Mouse (Mus musculus) embryonic stem cell, embryonic (primary cell): Measurements from ENCODE around the gene Slc22a15.

Experiments
- CTCF ChIA-PET, 4 experiments: fragments of 300-600 bp in 2 of 4; fragments of 350-600 bp in 2 of 4; sonication (Branson Sonifier 250); formaldehyde crosslinking; loops; one replicate each; lab custom pipeline; 2022; ENCODE audit warnings: inconsistent platforms in 2 of 4; lab: Charles Lee
- POLR2A ChIA-PET, 4 experiments: fragments of 300-600 bp in 2 of 4; fragments of 350-600 bp in 2 of 4; sonication (Branson Sonifier 250); formaldehyde crosslinking; loops; one replicate each; lab custom pipeline; 2022; ENCODE audit warnings: antibody characterized with exemption in 4 of 4, inconsistent platforms in 1 of 4; lab: Charles Lee

Gene Slc22a15

DNA sequence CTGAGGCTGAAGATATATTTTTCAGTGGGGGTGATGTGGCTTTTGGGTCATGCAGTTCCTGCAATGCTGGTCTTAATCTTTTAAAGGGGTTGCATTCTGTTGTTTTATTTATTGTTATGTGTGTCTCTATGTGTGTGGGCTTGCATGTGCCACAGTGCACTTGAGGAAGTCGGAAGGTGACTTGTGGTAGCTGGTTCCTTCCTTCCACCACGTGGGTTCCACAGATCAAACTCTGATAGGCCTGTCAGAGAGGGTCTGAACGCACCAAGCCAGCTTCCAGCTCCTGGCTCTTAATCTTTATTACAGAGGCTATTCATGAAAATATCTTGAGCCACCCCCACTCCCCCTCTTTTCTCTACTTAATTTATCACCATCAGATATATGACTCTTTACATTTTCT lies 40.4 kb downstream of the Slc22a15 start:
- ChIA-PET CTCF (interaction anchor here in 1 of 4 experiments (0.6 kb wide), 1 partner anchor 82 kb away, joined by 4 read pairs; no protein-coding TSS in a partner anchor), POLR2A (no interaction called here)

DNA sequence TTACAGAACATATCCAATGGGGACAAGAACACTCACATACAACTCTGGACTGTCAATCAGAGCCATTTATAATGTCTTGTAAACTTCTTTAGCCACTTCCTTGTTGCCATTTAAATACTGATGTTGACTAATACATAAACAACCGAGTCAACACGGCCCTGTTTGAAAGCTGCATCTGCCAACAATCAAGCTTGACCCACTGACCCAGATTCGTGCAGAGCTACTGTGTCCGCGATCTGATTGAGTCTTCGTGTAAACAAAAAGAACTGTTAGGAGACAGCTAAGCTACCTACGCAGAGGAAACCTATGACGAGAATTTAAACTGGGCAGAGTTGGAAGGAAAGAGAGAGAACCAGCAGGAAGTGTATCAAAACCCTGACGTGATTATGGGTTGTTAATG lies 42.5 kb downstream of the Slc22a15 start:
- CTCF ChIA-PET = interaction anchor here in 1 of 4 experiments (1.0 kb wide), 1 partner anchor 18 kb away, joined by 3 read pairs; no protein-coding TSS in a partner anchor
- POLR2A ChIA-PET = interaction anchor here in 2 of 4 experiments (0.6 to 0.7 kb wide), 2 partner anchors 314 to 424 kb away, joined by 3 read pairs; no protein-coding TSS in a partner anchor

DNA sequence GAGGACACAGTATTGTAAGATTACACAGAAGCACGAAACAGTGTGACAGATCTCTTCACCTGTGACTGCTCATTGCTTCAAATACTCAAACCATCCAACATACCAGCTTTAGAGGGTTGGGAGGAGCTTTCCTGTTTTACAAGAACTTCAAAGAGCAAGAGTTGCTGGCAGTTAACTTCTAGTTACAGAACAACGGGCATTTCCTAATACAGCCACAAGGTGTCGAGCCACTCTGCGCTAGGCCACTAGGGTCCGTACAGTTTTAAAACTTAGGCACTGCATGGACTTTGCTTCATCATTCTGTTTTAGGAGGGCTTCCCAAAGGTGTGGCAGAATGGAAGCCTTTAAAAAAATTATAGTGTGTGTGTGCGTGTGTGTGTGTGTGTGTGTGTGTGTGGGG lies 43.4 kb downstream of the Slc22a15 start:
- ChIA-PET CTCF (interaction anchor here in 3 of 4 experiments (0.6 to 1.4 kb wide), 3 partner anchors 43 to 216 kb away, joined by 3 read pairs; no protein-coding TSS in a partner anchor), POLR2A (interaction anchor here in 2 of 4 experiments (0.6 to 1.5 kb wide), 4 partner anchors 13 to 425 kb away, joined by 3 read pairs; no protein-coding TSS in a partner anchor)

DNA sequence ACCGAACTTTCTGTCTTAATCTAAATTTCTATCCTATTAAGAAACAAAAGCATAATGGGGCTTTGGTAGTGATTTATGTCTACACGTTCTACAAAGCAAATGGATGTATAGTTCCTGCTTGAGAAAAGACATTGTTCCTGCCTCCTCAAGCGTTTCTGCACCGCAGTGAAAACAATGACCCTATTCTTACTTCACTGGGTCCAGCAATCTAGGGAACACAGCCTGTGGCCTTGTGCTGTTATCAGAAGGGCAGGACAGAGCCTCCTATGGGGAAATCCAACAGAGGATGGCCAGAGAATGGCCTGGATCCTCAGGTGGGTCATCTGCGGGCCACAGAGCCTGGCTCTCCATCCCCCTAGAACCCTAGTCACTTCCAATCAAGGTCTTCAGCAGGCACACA lies 46.1 kb downstream of the Slc22a15 start:
- CTCF ChIA-PET = no interaction called here
- POLR2A ChIA-PET = interaction anchor here in 1 of 4 experiments (0.5 kb wide), 1 partner anchor 43 kb away, joined by 3 read pairs; no protein-coding TSS in a partner anchor

DNA sequence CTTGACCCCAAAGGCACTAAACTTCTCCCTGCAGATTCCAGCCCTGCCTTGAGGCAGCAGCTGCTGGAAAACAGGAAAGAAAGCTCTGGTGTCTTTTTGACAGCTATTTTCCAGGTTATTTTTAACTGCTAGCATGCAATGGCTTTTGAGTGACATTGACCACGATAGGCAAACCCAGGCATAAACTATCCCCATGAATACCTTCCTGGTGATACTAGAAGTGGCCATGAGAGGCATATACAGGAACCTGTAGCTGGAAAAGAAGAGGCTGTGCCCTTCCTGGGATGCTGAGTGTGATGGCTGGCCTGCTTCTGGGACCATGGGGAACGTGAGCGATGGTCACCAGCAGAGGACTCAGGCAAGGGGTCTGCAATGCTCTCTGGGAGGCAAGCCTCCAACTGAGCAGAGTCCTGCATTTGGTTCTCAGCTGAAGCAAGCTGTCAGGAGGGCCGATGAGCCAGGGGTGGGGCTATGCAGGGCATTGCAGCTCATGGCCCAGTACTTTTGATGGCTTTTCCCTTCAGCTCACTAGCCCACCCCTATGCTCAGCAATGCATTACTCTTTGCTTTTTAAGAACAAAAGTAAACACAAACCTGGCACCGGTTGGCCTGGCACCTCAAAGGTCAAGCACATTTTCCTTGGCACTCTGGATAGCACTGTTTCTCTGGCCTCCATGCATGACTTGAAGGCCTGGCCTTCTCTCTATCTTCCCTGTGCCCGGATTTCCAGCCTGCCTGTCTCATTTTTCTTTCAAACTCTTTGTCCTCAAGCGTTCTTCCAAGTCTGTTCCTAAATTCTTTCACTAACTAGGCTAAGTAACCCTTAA lies 47.6 kb downstream of the Slc22a15 start:
- ChIA-PET POLR2A (no interaction called here), CTCF (no interaction called here)

DNA sequence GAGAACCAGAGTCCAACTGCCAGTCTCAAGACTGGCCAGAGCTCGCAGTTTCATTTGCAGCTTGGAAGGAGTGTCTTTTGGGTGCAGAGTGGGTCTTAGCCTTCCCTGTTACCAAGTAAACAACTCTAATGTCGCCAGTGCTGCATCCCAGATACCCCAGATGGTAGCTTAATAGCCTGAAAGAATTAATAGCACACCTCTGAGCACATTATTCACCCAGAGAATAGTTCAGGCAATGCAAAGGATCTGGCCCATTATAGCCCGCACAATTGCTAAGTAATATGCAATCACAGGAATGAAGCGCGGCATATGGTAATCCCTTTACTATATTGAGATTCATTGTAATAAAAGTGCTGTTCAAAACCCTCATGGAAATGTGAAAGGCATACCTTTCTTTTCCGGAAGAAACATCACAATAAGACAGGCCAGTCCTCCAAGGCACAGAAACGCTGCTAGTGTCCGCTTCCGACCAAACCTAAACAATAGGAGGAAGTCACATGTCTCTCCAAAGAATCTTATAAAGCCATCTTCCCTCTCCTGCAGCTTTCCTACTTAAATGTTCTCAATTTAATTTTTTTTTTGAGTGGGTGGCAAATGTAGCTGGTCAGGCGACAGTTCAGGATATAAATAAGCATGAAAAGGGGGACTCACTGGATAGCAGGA lies 48.9 kb downstream of the Slc22a15 start:
- CTCF ChIA-PET = interaction anchor here in 2 of 4 experiments (1.5 to 1.6 kb wide), 2 partner anchors 36 to 381 kb away, joined by 3 to 4 read pairs; no protein-coding TSS in a partner anchor
- POLR2A ChIA-PET = no interaction called here

DNA sequence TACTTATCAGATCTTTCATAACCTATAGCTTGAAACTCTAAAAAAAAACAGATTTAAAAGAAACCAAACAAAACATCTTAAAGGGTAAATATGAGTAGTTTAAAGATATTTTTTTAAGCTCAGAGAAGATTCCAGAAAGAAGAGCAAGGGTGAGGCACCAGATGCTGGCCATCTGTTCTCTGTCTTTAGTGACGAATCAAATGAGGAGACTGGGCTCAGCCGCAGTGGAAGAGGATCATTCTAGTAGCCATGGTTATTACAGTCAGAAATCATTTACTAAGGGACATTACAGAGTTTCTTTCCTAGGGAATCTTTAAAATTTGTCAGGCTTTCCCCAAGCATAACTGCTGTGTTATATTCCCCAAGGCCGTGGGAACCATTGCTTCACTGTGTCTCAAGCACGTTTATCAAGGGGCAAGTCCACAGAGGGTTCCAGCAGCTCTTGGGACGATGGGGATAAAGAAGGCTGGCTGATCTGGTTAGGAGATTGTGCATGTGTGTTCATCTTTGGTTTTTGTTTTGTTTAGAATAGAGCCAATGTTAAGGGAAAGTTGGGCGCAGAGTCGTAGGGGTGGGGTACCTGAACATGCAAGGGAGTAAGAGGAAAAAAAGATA lies 51.1 kb downstream of the Slc22a15 start:
- POLR2A ChIA-PET = no interaction called here

DNA sequence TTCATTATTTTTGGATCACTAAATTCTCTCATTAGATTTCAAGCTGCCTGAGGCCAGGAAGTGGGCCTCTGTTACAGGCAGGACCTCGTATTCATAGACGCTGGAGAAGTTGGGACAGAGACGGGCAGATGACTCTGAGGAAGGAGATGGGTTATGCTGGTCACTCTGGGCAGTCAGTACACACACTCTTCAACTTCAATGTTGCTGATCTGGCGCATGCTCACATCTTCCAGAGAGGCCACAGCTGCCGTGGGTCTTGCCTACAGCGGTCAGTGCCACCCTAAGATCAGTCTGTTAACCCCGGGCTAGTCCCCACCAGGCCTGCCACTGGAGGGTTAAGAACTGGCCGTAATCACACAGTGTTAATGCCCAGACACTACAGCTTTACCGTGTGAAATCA lies 52.3 kb downstream of the Slc22a15 start:
- CTCF ChIA-PET = no interaction called here
- POLR2A ChIA-PET = no interaction called here

More for the DNA sequence above, 51.1 kb downstream of the Slc22a15 start:
- CTCF ChIA-PET = no interaction called here

DNA sequence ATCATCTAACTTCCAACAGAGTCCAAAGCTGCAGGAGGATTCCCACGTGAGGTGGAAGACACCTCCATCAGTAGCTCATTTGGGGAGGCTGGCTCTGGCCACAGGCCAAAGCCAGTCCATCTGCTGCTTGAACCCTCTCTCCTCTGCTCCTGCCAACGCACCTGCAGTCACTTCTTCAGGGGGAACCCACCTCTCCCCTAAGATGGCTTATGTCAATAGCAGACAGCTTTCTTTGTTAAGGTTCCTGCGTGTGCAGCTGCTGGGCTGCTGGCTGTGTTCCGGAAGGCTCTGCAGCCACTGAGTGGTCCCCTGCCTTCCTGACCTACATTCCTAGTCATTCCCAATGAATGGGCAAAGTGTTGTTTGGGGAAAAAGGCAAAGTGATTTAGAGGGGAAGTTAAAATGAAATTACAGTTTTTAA lies 57.2 kb downstream of the Slc22a15 start:
- ChIA-PET POLR2A (interaction anchor here in 1 of 4 experiments (1.5 kb wide), 1 partner anchor 13 kb away, joined by 3 read pairs; no protein-coding TSS in a partner anchor), CTCF (no interaction called here)

DNA sequence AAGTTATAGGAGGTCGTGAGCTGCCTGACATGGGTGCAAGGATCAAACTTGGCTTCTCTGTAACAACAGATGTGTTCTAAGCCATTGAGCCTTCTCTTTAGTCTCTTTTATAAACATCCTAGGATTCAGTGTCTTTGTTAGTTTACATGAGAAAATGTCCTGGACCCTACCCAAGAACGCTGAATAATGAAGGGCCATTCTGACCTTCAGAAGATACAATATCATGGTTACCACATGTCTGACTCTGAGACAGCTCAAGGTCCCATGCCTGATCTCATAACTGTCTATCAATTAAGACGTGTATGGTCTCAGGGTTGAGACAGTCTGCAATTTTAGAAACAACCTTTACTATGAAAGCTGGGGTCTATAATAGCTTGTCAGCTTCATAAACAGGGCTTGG lies 62.4 kb downstream of the Slc22a15 start:
- CTCF ChIA-PET = no interaction called here
- POLR2A ChIA-PET = no interaction called here

DNA sequence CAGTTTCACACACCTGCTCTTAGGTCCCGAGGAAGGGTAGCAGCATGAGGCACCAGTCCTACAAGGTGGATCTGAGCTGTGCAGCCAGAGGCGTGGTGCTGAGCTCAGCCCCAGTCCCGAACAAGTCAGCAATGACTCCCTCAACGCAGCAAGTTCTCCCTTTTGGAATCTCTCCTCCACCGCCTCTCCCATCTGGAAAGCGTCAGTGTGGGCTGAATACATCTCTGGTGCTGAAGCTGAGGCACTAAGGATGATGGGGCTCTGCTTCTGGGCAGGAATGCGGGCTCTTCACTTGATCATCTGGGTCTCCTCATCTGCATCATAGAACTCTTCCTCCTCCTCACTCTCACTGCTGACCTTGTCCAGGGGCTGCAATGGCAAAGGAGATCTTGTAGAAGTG lies 64.1 kb downstream of the Slc22a15 start:
- ChIA-PET CTCF (interaction anchor here in 2 of 4 experiments (0.5 to 1.3 kb wide), 2 partner anchors 21 to 657 kb away, joined by 3 read pairs; no protein-coding TSS in a partner anchor), POLR2A (interaction anchor here in 2 of 4 experiments (0.6 kb wide), 2 partner anchors 90 to 203 kb away, joined by 6 to 7 read pairs; no protein-coding TSS in a partner anchor)

DNA sequence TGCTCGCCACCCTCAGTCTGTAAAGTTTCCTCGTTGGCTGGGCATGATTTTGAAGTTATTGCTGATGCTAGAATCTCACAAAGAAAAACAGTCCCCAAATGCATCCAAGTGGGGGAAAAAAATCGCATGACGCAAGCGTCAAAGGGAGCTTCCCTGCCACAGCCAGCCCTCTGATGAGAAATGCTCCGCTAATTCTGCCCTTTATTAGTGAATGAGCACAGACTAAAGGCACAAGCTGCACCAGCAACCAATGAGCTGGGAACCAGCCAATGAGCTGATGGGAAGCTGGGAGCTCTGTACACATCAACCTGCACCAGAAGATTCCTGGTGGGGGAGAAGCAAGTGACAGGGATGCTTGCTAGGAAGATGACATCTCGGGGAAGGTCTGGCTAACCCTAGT lies 64.5 kb downstream of the Slc22a15 start:
- ChIA-PET POLR2A (no interaction called here), CTCF (interaction anchor here in 1 of 4 experiments (1.3 kb wide), 1 partner anchor 20 kb away, joined by 3 read pairs; no protein-coding TSS in a partner anchor)

DNA sequence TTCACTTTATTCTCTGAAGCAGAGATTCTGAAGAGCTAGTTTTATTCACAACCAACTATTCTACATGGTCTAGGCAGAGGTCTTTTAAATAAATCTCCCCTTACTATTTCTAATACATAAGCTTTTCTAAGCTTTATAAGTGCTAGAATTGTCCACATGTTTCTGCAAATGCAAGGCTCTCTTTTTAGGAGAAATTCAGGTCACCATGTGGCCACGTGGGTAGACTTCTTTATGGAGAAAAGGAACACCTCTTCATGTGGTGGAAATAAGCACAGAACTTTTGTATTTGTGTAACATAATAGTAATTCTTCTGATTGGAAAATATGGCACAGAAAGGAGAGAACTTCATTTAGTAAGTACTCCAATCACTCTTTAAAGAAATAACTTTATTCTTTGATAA lies 70.2 kb downstream of the Slc22a15 start:
- POLR2A ChIA-PET = interaction anchor here in 1 of 4 experiments (0.6 kb wide), 1 partner anchor 370 kb away, joined by 7 read pairs; no protein-coding TSS in a partner anchor
- CTCF ChIA-PET = no interaction called here

DNA sequence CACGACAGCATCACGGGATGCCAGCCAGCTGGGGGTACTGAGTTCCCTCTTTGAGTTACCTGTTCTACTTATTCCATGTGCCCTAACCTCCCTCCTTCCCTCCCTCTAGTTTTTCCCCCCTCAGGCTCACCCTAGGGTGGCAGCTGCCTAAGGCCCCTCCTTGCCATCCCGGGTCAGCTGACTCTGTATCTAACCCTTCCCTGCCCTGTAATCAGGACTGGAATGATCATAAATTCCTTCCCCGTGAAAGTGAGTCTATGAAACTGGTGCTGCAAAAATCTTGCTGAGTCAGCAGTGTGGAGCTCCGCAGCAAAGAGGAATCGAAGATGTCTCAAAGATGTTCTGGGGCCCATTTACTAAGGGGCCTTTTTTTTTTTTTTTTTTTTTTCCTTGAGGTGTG lies 72.9 kb downstream of the Slc22a15 start:
- ChIA-PET POLR2A (interaction anchor here in 1 of 4 experiments (0.7 kb wide), 1 partner anchor 247 kb away, joined by 7 read pairs; no protein-coding TSS in a partner anchor), CTCF (interaction anchor here in 1 of 4 experiments (0.7 kb wide), 1 partner anchor 12 kb away, joined by 3 read pairs; no protein-coding TSS in a partner anchor)

DNA sequence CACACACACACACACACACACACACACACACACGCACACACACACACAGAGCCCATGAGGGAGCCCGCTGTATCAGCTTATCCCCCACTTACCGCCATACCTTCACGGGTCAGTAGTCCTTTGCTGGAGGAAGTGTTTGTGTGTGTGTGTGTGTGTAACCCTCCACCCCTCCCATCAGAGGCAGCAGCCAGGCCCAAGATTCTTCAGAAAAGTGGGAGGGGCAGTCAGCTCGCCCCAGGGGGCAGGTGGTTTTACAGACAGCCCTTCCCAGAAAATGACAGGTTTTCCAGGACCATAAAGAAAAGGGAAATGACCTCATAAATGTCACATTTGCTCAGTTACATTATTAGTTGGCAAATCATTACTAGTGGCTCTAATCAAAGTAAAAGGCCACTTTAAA lies 75.4 kb downstream of the Slc22a15 start, which contains the start of gene Mab21l3:
Mab21l3 (minus strand) TSS at position 144 of the 400 bp plus-strand sequence.
- CTCF ChIA-PET = interaction anchor here in 2 of 4 experiments (0.7 to 2.2 kb wide), 2 partner anchors 9 to 117 kb away, joined by 4 to 7 read pairs; no protein-coding TSS in a partner anchor

DNA sequence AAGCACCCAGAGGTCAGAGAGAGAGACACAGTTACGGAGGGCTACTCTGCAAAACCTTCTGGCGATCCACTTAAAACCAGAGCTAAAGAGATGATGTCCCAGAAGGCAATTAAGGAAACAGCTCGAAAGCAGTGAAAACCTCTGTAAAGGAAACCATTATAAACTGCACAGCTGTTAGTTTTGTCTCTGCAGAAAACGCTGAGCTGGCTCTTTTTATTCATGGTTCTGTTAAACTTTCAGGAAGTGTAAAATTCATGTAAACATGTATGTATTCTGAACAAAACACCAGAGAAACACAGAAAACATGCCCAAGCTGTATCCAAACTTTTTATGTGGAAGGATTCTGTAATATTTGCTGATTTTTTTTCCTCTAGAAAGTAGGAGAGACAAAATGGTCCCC lies 78.2 kb downstream of the Slc22a15 start:
- POLR2A ChIA-PET = interaction anchor here in 1 of 4 experiments (0.7 kb wide), 1 partner anchor 10 kb away, joined by 3 read pairs; no protein-coding TSS in a partner anchor
- CTCF ChIA-PET = no interaction called here

More for the DNA sequence above, 75.4 kb downstream of the Slc22a15 start, which contains the start of gene Mab21l3:
- POLR2A ChIA-PET = interaction anchor here in 2 of 4 experiments (0.7 to 1.2 kb wide), 2 partner anchors 13 to 23 kb away, joined by 3 read pairs; no protein-coding TSS in a partner anchor

DNA sequence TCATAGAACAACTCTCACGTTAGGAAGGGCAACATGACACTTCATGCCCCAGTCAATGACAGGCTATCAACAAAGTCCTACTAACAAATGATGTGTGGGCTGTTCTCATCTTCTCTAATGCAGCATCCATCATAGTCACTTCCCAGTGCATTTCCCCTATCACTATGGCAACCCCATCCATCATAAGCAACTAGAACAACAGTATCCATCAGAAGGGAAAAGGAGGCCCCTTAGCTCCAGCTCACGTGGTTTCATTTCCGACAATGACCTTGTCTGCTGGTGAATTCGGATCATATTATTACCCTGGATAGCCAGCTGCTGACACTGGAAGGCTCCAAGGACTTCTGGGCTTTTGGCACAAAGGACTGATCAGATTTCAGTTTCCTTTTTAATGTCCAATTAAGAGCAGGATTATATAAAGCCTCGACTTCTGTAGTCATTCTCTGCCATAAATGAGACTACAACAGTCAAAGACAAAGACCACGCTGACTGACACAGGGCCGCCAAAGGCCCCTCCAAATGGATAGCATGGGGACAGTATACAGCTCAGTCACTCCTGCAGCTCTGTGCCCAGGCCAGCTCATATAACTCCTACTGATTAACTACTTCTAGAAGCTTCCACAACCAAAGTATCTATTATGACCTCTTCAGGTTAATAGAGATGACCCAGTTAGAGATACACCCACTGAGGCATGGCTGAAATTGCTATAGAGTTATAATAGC lies 81.7 kb downstream of the Slc22a15 start:
- POLR2A ChIA-PET = interaction anchor here in 1 of 4 experiments (0.5 kb wide), 1 partner anchor 293 kb away, joined by 3 read pairs; no protein-coding TSS in a partner anchor
- CTCF ChIA-PET = no interaction called here
